Mouse (Mus musculus) limb, embryonic 11.5 days (tissue): ENCODE results near the gene Abcd1. TPM values are rescaled to one million over a fixed set of nuclear protein-coding genes. Genes with fewer than 3 reads are reported as not detected.
"Not testable (repeated sequence)": the region's sequence is repeated elsewhere in the genome, so short reads cannot be mapped to it uniquely, and the experiment has no call there.

Experiments used
- ATAC-seq: fragments of 200-750 bp; cut with Nextera tagmentation; 2 replicates; pipeline ENCODE4 v1.8.0; 2017; ENCODE audit warnings: low read depth; ENCODE audit not compliant: insufficient number of reproducible peaks, low FRiP score, low TSS enrichment
- DNase-seq: peaks from one replicate; pipeline ENCODE4 v3.0.0-alpha.2; 2015; ENCODE audit warnings: low spot score
- H3K27ac ChIP-seq: fragments of 300-500 bp; sonication (generic); replicated peaks from 2 replicates; pipeline ENCODE4 v1.5.1; 2014; ENCODE audit warnings: low read depth, mild to moderate bottlenecking, low read length
- H3K27me3 ChIP-seq: fragments of 300-500 bp; sonication (generic); 2 replicates; pipeline ENCODE4 v1.6.1; 2014; ENCODE audit warnings: mild to moderate bottlenecking, low read length, mixed read lengths; ENCODE audit not compliant: control insufficient read depth, insufficient read depth
- H3K36me3 ChIP-seq: fragments of 300-500 bp; sonication (generic); 2 replicates; pipeline ENCODE4 v1.6.1; 2014; ENCODE audit warnings: mild to moderate bottlenecking, low read length, moderate library complexity, mixed read lengths; ENCODE audit not compliant: control insufficient read depth, insufficient read depth
- H3K4me1 ChIP-seq: fragments of 300-500 bp; sonication (generic); 2 replicates; pipeline ENCODE4 v1.6.1; 2014; ENCODE audit warnings: low read length, mixed read lengths; ENCODE audit not compliant: control insufficient read depth, insufficient read depth
- H3K4me2 ChIP-seq: fragments of 300-500 bp; sonication (generic); 2 replicates; pipeline ENCODE4 v1.6.1; 2014; ENCODE audit warnings: low read depth, mild to moderate bottlenecking, moderate library complexity; ENCODE audit not compliant: severe bottlenecking
- H3K4me3 ChIP-seq: fragments of 300-500 bp; sonication (generic); 2 replicates; pipeline ENCODE4 v1.5.1; 2014; ENCODE audit warnings: low read depth, low read length
- H3K9ac ChIP-seq: fragments of 300-500 bp; sonication (generic); 2 replicates; pipeline ENCODE4 v1.6.1; 2014; ENCODE audit warnings: mild to moderate bottlenecking, low read length
- H3K9me3 ChIP-seq: fragments of 300-500 bp; sonication (generic); 2 replicates; pipeline ENCODE4 v1.6.1; 2016; ENCODE audit warnings: low read length; ENCODE audit not compliant: control insufficient read depth
- WGBS: fragments of 180-500 bp; shearing (Covaris S2); extraction: QIAGEN DNeasy Blood & Tissue Kit; methylation state at CpG from one replicate; pipeline ENCODE4 v1.1.7; 2014; 5-methylcytosine and 5-hydroxymethylcytosine counted together
- polyA plus RNA-seq: library from polyadenylated mRNA; unstranded; fragments of >200 nt; fragmentation: Nextera tagmentation; extraction: Ambion mirVana; gene quantifications from 2 replicates; pipeline ENCODE4 v1.2.1, GENCODE M21; 2014

The Abcd1 gene
- polyA plus RNA-seq, 1 experiment from 2014 or later, result 10.0 TPM

- peak overlapping the region; percentile 15; the same call in 1 of the 2 replicates for H3K4me2 ChIP-seq
- peaks cover 6% of the 10 kb centered on the region; the same call in 1 of the 2 replicates for H3K4me1 ChIP-seq
- H3K9me3 ChIP-seq, result no peaks in the 10 kb centered on the region
- H3K36me3 ChIP-seq, result no peaks in the 10 kb centered on the region
- no peaks in the 10 kb centered on the region for H3K27me3 ChIP-seq
- WGBS, result 50% methylated on average over 5 of the region's 5 CpGs
- 0 out of 2 replicates have a peak overlapping the region, but pooled peaks have one; percentile 21 for H3K27ac ChIP-seq
- DNase-seq, result no peak
- no peak overlapping the region for H3K4me3 ChIP-seq
- no peak for ATAC-seq
- no peak overlapping the region for H3K9ac ChIP-seq
Measured at GRCm38 (mm10) chrX:73718686-73719362, 2.4 kb downstream of the Abcd1 start.

- DNase-seq (no peak), ATAC-seq (no peak)
- H3K27me3 ChIP-seq, result no peaks in the 10 kb centered on the region
- 47% methylated on average over 1 of the region's 1 CpGs for WGBS
- H3K4me1 ChIP-seq, result no peaks in the 10 kb centered on the region
- no peak overlapping the region for H3K4me2 ChIP-seq
- no peaks in the 10 kb centered on the region for H3K36me3 ChIP-seq
- H3K9me3 ChIP-seq, result no peaks in the 10 kb centered on the region
- H3K27ac ChIP-seq, result no peak overlapping the region
- no peak overlapping the region for H3K4me3 ChIP-seq
- no peak overlapping the region for H3K9ac ChIP-seq
Measured at GRCm38 (mm10) chrX:73730908-73731307, 14.5 kb downstream of the Abcd1 start.

- no peak overlapping the region for H3K9ac ChIP-seq
- no peaks in the 10 kb centered on the region for H3K4me1 ChIP-seq
- no peaks in the 10 kb centered on the region for H3K36me3 ChIP-seq
- H3K27ac ChIP-seq, result no peak overlapping the region
- DNase-seq (no peak), ATAC-seq (no peak)
- no peaks in the 10 kb centered on the region for H3K9me3 ChIP-seq
- H3K4me2 ChIP-seq, result no peak overlapping the region
- H3K27me3 ChIP-seq, result peaks cover 3% of the 10 kb centered on the region; the same call in 1 of the 2 replicates
- WGBS, result 45% methylated on average over 1 of the region's 1 CpGs
- H3K4me3 ChIP-seq, result no peak overlapping the region
Measured at GRCm38 (mm10) chrX:73738155-73738554, 21.8 kb downstream of the Abcd1 start.

- no peaks in the 10 kb centered on the region for H3K36me3 ChIP-seq
- 55% methylated on average over 5 of the region's 5 CpGs for WGBS
- H3K27me3 ChIP-seq, result peaks cover 3% of the 10 kb centered on the region; the same call in 1 of the 2 replicates
- H3K27ac ChIP-seq, result no peak overlapping the region
- DNase-seq (no peak), ATAC-seq (no peak)
- H3K4me1 ChIP-seq, result no peaks in the 10 kb centered on the region
- no peaks in the 10 kb centered on the region for H3K9me3 ChIP-seq
- H3K9ac ChIP-seq, result no peak overlapping the region
- H3K4me3 ChIP-seq, result no peak overlapping the region
- no peak overlapping the region for H3K4me2 ChIP-seq
Measured at GRCm38 (mm10) chrX:73739151-73739550, 22.8 kb downstream of the Abcd1 start.

GRCm38 (mm10) chrX:73739841-73740240, 23.4 kb downstream of the Abcd1 start:
- H3K27ac ChIP-seq, H3K4me3 ChIP-seq, H3K36me3 ChIP-seq, H3K9ac ChIP-seq, DNase-seq, H3K4me1 ChIP-seq, H3K4me2 ChIP-seq, ATAC-seq, H3K27me3 ChIP-seq, H3K9me3 ChIP-seq: not testable (repeated sequence)
- WGBS, result 90% methylated on average over 7 of the region's 7 CpGs

- ATAC-seq, result no peak
- H3K4me2 ChIP-seq, result no peak overlapping the region
- H3K27ac ChIP-seq, result no peak overlapping the region
- H3K27me3 ChIP-seq, result no peaks in the 10 kb centered on the region
- no peaks in the 10 kb centered on the region for H3K9me3 ChIP-seq
- no peak overlapping the region for H3K4me3 ChIP-seq
- H3K4me1 ChIP-seq, result no peaks in the 10 kb centered on the region
- no peak overlapping the region for H3K9ac ChIP-seq
- no peaks in the 10 kb centered on the region for H3K36me3 ChIP-seq
- DNase-seq, result no peak
- 84% methylated on average over 1 of the region's 1 CpGs for WGBS
Measured at GRCm38 (mm10) chrX:73744774-73745481, 28.5 kb downstream of the Abcd1 start.

GRCm38 (mm10) chrX:73748977-73749376, 32.6 kb downstream of the Abcd1 start:
- DNase-seq, result no peak
- no peak overlapping the region for H3K27ac ChIP-seq

GRCm38 (mm10) chrX:73756334-73757140, 40.1 kb downstream of the Abcd1 start, which contains the start of gene Plxnb3:
TSS of gene Plxnb3 (plus strand) at chrX:73757090.
- ATAC-seq, result no peak
- H3K27ac ChIP-seq, result no peak within 1 kb of the TSS
- no peaks in the 10 kb centered on the region for H3K36me3 ChIP-seq
- H3K9ac ChIP-seq, result no peak within 1 kb of the TSS
- H3K9me3 ChIP-seq, result no peaks in the 10 kb centered on the region
- DNase-seq, result no peak
- 0 out of 2 replicates have a peak, but pooled peaks cover 2% of the 10 kb centered on the region for H3K27me3 ChIP-seq
- H3K4me3 ChIP-seq, result no peak within 1 kb of the TSS
- H3K4me2 ChIP-seq, result no peak within 1 kb of the TSS
- no peaks in the 10 kb centered on the region for H3K4me1 ChIP-seq
- 76% methylated on average over 5 of the region's 5 CpGs for WGBS

More at GRCm38 (mm10) chrX:73748977-73749376, 32.6 kb downstream of the Abcd1 start:
- no peak overlapping the region for H3K9ac ChIP-seq
- H3K4me1 ChIP-seq, result no peaks in the 10 kb centered on the region
- no peak overlapping the region for H3K4me3 ChIP-seq
- 86% methylated on average over 1 of the region's 1 CpGs for WGBS
- ATAC-seq, result no peak
- no peaks in the 10 kb centered on the region for H3K27me3 ChIP-seq
- no peaks in the 10 kb centered on the region for H3K36me3 ChIP-seq
- no peaks in the 10 kb centered on the region for H3K9me3 ChIP-seq
- H3K4me2 ChIP-seq, result no peak overlapping the region
